Mouse (Mus musculus): ENCODE measurements at regions not wholly inside any gene's neighbourhood (a gene's known extent, or its start where the extent isn't known, plus 50 kb on each side); places are given as distances from the start of the nearest gene placed in this dataset.

GRCm38 (mm10) chr14:98431959-98432358 is 262.4 kb upstream of the Dach1 start:
- in situ Hi-C loops (cut with MboI; ENCODE audit: low pct_unique_long_range_greater_than_20kb) = no loop called here
- no peak for DNase-seq (ENCODE audit: low read depth, low spot score)
- no peak for TF ChIP-seq CTCF (IDR thresholded peaks at IDR 0.05)

GRCm38 (mm10) chr14:98417719-98418118 is 248.2 kb upstream of the Dach1 start:
- no peaks in the 10 kb centered on the region for H3K27me3 ChIP-seq
- ATAC-seq (no peak), DNase-seq (ENCODE audit: low read depth, low spot score) (no peak)
- ChIA-PET CTCF (no interaction called here), POLR2A (no interaction called here)
- TF ChIP-seq CTCF (IDR thresholded peaks at IDR 0.05) = no peak
- in situ Hi-C loops (cut with MboI; ENCODE audit: low pct_unique_long_range_greater_than_20kb) = no loop called here

More at GRCm38 (mm10) chr14:98431959-98432358, 262.4 kb upstream of the Dach1 start:
- no peaks in the 10 kb centered on the region for H3K27me3 ChIP-seq
- ChIA-PET CTCF (no interaction called here), POLR2A (no interaction called here)
- ATAC-seq = no peak

GRCm38 (mm10) chr14:98414201-98414600 is 244.6 kb upstream of the Dach1 start:
- DNase-seq (ENCODE audit: low read depth, low spot score) (no peak), ATAC-seq (no peak)
- peak; percentile 21 for TF ChIP-seq CTCF (IDR thresholded peaks at IDR 0.05)
- POLR2A ChIA-PET = no interaction called here
- in situ Hi-C loops (cut with MboI; ENCODE audit: low pct_unique_long_range_greater_than_20kb) = no loop called here
- H3K27me3 ChIP-seq = no peaks in the 10 kb centered on the region
- CTCF ChIA-PET = no interaction called here

- H3K27me3 ChIP-seq = peaks cover 4% of the 10 kb centered on the region
- POLR2A ChIA-PET = no interaction called here
- TF ChIP-seq CTCF (IDR thresholded peaks at IDR 0.05) = no peak
- CTCF ChIA-PET = no interaction called here
- no peak for ATAC-seq
- in situ Hi-C loops (cut with MboI; ENCODE audit: low pct_unique_long_range_greater_than_20kb) = no loop called here
- no peak for DNase-seq (ENCODE audit: low read depth, low spot score)
Measured at GRCm38 (mm10) chr14:98405936-98406635, 236.5 kb upstream of the Dach1 start.

GRCm38 (mm10) chr14:98404026-98404425 is 234.5 kb upstream of the Dach1 start:
- no peak for ATAC-seq
- CTCF ChIA-PET = no interaction called here

GRCm38 (mm10) chr14:98387871-98388270 is 218.3 kb upstream of the Dach1 start:
- POLR2A ChIA-PET = interaction anchor here (0.6 kb wide), 1 partner anchor 144 kb away, joined by 3 read pairs; no protein-coding TSS in a partner anchor
- ATAC-seq = no peak
- DNase-seq (ENCODE audit: low read depth, low spot score) = no peak
- CTCF ChIA-PET = no interaction called here
- in situ Hi-C loops (cut with MboI; ENCODE audit: low pct_unique_long_range_greater_than_20kb) = no loop called here
- H3K27me3 ChIP-seq = no peaks in the 10 kb centered on the region
- no peak for TF ChIP-seq CTCF (IDR thresholded peaks at IDR 0.05)

More at GRCm38 (mm10) chr14:98404026-98404425, 234.5 kb upstream of the Dach1 start:
- peaks cover 4% of the 10 kb centered on the region for H3K27me3 ChIP-seq
- POLR2A ChIA-PET = no interaction called here
- no peak for DNase-seq (ENCODE audit: low read depth, low spot score)
- TF ChIP-seq CTCF (IDR thresholded peaks at IDR 0.05) = no peak
- in situ Hi-C loops (cut with MboI; ENCODE audit: low pct_unique_long_range_greater_than_20kb) = no loop called here
